Mouse (Mus musculus): ENCODE measurements around the gene Gm10447. TPM values are rescaled to one million over a fixed set of nuclear protein-coding genes. Genes with fewer than 3 reads are reported as not detected.

Gene Gm10447
- polyA plus RNA-seq, 1 experiment = not detected

DNA sequence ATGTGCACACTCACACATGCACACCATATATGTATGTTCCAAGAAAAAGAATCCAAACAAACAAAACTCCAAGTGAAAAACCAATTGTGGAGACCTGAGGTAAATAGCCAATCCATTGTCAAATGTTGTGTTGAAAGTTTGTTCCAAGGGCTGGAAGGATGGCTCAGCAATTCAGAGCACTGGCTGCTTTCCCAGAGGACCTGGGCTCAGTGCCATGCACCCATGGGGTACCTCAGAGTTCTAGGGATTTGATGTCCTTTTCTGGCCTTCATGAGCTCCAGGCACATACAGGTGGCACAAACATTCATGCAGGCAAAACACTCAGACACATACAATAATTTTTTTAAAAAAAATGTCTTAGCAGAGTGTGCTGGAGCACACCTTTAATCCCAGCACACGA is 8.4 kb downstream of the Gm10447 start:
- Histone ChIP-seq H3K4me3 (ENCODE audit: insufficient read depth, low read length) (no peak overlapping the region), H3K27ac (ENCODE audit: insufficient read depth, low read depth, low read length) (no peak overlapping the region)
- TF ChIP-seq CTCF (IDR thresholded peaks at IDR 0.05; ENCODE audit: low read depth, low read length) (no peak), POLR2A (IDR thresholded peaks at IDR 0.05; ENCODE audit: borderline replicate concordance, low read depth, low read length) (no peak)

DNA sequence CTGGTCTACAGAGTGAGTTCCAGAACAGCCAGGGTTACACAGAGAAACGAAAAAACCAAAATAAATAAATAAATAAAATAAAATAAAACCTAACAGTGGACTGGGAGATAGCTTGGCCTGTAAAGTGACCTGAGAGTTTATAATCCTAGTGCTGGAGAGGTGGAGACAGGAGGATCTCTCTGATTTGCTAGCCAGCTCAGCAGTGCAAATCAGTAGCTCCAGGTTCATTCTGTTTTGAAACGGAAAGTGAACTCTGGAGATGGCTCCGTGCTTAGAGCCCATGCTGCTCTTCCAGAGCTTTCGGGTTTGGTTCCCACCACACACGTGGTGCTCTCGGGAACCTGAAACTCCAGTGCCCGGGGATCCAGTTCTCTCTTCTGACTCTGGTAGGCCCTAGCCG is 8.9 kb downstream of the Gm10447 start:
- H3K27ac ChIP-seq (ENCODE audit: insufficient read depth, low read depth, low read length) = no peak overlapping the region

More for the DNA sequence above, 8.4 kb downstream of the Gm10447 start:
- H3K4me1 ChIP-seq (ENCODE audit: control insufficient read depth, insufficient read depth, low read length) = peaks cover 9% of the 10 kb centered on the region

DNA sequence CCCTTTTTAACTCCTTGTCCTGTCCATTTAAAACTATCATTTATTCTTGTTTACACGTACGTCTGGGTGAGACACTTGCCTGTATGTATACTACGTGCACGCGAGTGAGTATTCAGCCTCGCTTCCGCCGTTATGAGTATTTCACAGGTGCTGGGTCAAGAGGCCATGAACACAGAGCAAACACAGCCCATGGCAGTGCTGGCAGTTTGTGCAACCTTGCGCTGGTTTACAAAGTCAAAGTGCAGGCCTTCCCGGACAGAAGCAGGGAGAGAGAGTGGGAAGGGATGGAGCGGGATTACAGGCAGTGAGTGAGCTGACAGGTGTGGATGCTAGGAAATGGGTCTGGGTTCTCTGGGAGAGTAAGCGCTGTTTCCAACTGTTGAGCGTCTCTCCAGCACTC is 10.7 kb downstream of the Gm10447 start:
- TF ChIP-seq POLR2A (IDR thresholded peaks at IDR 0.05; ENCODE audit: borderline replicate concordance, low read depth, low read length) = no peak
- no peak for TF ChIP-seq CTCF (IDR thresholded peaks at IDR 0.05; ENCODE audit: low read depth, low read length)
- Histone ChIP-seq H3K4me3 (ENCODE audit: insufficient read depth, low read length) (no peak overlapping the region), H3K4me1 (ENCODE audit: control insufficient read depth, insufficient read depth, low read length) (peaks cover 9% of the 10 kb centered on the region), H3K27ac (ENCODE audit: insufficient read depth, low read depth, low read length) (no peak overlapping the region)

More for the DNA sequence above, 8.9 kb downstream of the Gm10447 start:
- TF ChIP-seq CTCF (IDR thresholded peaks at IDR 0.05; ENCODE audit: low read depth, low read length) (no peak), POLR2A (IDR thresholded peaks at IDR 0.05; ENCODE audit: borderline replicate concordance, low read depth, low read length) (no peak)
- H3K4me1 ChIP-seq (ENCODE audit: control insufficient read depth, insufficient read depth, low read length) = peaks cover 9% of the 10 kb centered on the region
- H3K4me3 ChIP-seq (ENCODE audit: insufficient read depth, low read length) = no peak overlapping the region

DNA sequence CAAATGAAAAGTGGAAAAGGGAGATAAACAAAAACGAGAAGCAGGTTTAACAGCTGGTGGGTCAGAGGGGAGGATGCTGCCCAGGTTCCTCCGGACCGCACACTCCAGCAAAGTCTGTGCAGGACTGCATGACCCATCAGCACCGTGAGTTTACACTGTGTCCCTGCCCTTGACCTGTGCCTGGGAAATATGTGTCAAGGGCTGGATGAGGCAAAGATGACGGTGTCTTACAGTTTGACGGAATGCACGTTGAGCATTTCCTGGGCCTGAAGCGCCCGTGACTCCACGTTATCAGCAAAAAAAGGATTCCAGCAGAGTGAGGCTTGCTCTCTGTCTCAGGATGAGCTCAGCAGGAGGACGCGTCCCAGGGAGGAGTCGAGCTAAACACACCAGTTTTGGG is 11.3 kb downstream of the Gm10447 start:
- no peak overlapping the region for H3K27ac ChIP-seq (ENCODE audit: insufficient read depth, low read depth, low read length)
- no peak overlapping the region for H3K4me3 ChIP-seq (ENCODE audit: insufficient read depth, low read length)
- TF ChIP-seq CTCF (IDR thresholded peaks at IDR 0.05; ENCODE audit: low read depth, low read length) (no peak), POLR2A (IDR thresholded peaks at IDR 0.05; ENCODE audit: borderline replicate concordance, low read depth, low read length) (no peak)

DNA sequence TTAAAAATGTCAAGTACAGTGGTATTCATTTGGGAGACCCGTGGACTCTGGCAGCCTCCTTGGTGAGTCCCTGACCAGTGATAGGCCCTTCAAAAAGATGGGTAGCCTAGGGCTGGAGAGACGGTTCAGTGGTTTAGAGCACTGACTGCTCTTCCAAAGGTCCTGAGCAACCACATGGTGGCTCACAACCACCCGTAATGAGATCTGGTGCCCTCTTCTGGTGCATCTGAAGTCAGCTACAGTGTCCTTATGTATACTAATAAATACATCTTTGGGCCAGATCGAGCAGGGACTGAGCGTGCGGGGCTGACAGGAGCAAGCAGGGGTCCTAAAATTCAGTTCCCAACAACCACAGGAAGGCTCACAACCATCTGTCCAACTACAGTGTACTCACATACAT is 13.0 kb downstream of the Gm10447 start:
- H3K4me3 ChIP-seq (ENCODE audit: insufficient read depth, low read length) = no peak overlapping the region
- TF ChIP-seq POLR2A (IDR thresholded peaks at IDR 0.05; ENCODE audit: borderline replicate concordance, low read depth, low read length) = no peak
- peak; percentile 73 for TF ChIP-seq CTCF (IDR thresholded peaks at IDR 0.05; ENCODE audit: low read depth, low read length)
- H3K4me1 ChIP-seq (ENCODE audit: control insufficient read depth, insufficient read depth, low read length) = no peaks in the 10 kb centered on the region
- H3K27ac ChIP-seq (ENCODE audit: insufficient read depth, low read depth, low read length) = no peak overlapping the region

More for the DNA sequence above, 11.3 kb downstream of the Gm10447 start:
- H3K4me1 ChIP-seq (ENCODE audit: control insufficient read depth, insufficient read depth, low read length) = peaks cover 9% of the 10 kb centered on the region

DNA sequence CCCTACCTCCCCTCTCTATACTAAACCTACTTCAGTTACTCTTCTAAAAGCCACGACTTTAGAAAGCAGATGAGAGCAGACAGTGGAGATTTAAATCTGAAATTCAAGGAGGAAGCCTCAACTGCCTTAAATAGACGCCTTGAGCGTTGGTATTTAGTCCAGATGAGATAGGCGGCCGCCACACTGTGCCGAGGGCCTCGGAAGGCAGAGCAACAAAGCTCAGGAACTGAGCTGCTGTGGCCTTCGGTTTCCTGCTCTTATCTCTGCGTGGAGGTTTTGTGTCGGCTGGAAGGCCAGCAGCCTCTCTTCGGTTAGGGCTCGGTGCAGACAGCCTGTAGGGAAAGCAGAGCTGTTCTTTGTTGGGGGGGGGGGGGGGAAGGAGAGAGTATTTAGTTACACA is 15.0 kb downstream of the Gm10447 start:
- H3K4me3 ChIP-seq (ENCODE audit: insufficient read depth, low read length) = no peak overlapping the region
- H3K4me1 ChIP-seq (ENCODE audit: control insufficient read depth, insufficient read depth, low read length) = no peaks in the 10 kb centered on the region
- TF ChIP-seq POLR2A (IDR thresholded peaks at IDR 0.05; ENCODE audit: borderline replicate concordance, low read depth, low read length) (no peak), CTCF (IDR thresholded peaks at IDR 0.05; ENCODE audit: low read depth, low read length) (no peak)
- no peak overlapping the region for H3K27ac ChIP-seq (ENCODE audit: insufficient read depth, low read depth, low read length)

DNA sequence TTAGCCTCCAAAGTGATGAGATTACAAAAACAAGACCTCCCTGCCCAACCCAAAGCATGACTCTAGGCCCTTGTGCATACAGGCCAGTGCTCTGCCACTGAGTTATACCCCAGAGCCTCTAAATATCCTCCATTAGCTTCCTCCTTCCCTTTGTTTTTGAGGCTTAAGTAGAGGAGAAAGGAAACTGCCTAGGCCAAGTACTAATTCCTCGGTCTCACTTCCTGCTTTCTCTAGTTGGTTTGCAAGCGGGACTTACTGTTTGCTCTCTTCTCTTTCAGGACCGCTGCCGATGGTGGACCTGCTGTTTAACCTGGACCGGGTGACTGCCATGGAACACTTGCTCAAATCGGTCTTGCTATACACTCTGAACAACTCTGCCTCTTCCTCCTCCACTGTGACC is 20.6 kb downstream of the Gm10447 start:
- peaks cover 17% of the 10 kb centered on the region for H3K4me1 ChIP-seq (ENCODE audit: control insufficient read depth, insufficient read depth, low read length)
- no peak for TF ChIP-seq POLR2A (IDR thresholded peaks at IDR 0.05; ENCODE audit: borderline replicate concordance, low read depth, low read length)
- no peak for TF ChIP-seq CTCF (IDR thresholded peaks at IDR 0.05; ENCODE audit: low read depth, low read length)
- no peak overlapping the region for H3K4me3 ChIP-seq (ENCODE audit: insufficient read depth, low read length)
- H3K27ac ChIP-seq (ENCODE audit: insufficient read depth, low read depth, low read length) = peak overlapping the region; percentile 58

DNA sequence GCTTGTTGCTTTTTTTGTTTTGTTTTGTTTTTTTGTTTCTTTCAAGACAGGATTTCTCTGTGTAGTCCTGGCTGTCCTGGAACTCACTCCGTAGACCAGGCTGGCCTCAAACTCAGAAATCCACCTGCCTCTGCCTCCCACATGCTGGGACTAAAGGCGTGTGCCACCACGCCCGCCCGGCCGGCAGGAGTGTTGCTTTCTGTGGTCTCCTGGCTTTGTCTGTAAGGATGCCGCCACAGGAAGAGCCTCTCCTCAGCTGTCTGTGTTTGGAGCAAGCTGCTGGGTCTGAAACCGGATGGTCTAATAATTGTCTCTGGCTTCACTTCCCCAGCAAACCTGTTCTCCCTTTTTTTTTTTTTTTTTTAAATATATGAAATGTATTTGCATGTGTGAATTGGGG is 21.4 kb downstream of the Gm10447 start:
- Histone ChIP-seq H3K4me1 (ENCODE audit: control insufficient read depth, insufficient read depth, low read length) (peaks cover 18% of the 10 kb centered on the region), H3K27ac (ENCODE audit: insufficient read depth, low read depth, low read length) (no peak overlapping the region), H3K4me3 (ENCODE audit: insufficient read depth, low read length) (no peak overlapping the region)
- TF ChIP-seq CTCF (IDR thresholded peaks at IDR 0.05; ENCODE audit: low read depth, low read length) = no peak
- no peak for TF ChIP-seq POLR2A (IDR thresholded peaks at IDR 0.05; ENCODE audit: borderline replicate concordance, low read depth, low read length)

DNA sequence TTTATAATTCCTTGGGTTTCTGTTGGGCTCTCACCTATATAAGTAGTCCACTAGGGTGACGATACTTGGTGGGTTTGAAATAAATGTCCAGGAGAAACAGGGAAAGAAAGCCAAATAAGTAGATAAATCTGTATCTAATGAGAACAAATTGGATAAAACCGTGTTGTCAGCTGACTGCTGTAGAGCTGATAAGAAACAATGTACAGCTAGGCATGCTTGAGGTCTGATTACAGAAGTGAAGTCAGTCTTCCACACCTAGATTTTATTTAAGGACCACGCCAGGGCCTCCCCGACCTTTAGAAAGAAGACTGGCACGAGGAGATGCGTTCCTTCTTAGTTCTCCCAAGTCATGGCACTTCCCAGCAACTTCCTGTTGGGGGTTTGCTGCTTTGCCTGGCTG is 23.9 kb downstream of the Gm10447 start:
- Histone ChIP-seq H3K4me1 (ENCODE audit: control insufficient read depth, insufficient read depth, low read length) (peaks cover 22% of the 10 kb centered on the region), H3K4me3 (ENCODE audit: insufficient read depth, low read length) (no peak overlapping the region), H3K27ac (ENCODE audit: insufficient read depth, low read depth, low read length) (no peak overlapping the region)
- TF ChIP-seq CTCF (IDR thresholded peaks at IDR 0.05; ENCODE audit: low read depth, low read length) (no peak), POLR2A (IDR thresholded peaks at IDR 0.05; ENCODE audit: borderline replicate concordance, low read depth, low read length) (no peak)

DNA sequence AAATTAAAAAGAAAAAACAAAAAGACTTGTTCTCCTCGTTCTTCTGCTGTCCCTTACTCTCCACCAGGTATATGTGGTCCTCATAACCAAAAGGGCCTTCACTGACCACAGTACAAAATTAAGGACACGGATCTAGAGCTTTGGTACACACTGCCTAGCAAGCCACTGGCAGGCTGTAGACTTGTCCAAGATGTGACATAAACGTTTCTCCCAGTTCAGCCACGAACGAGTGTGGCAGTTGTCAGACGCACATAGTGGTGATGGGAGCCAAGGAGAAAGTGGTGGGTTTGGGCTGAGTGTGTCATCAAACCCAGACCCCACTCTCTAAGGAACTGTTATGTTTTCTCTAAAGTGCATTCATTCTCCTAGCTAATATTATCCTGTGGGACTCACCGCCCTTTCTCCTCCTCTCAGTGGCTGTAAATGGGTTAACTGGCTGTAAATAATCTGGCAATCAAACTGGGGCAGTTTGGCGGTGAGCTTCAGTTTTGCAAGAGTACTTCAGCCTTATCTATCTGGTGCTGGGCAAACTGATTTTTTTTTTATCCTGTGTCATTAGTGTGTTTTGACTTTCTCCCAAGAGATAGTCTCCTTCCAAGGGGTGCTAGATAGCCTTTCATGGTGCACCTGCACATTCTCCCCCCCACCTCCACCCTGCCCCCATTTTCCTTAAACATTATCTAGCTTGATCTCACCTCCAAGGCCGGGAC is 25.4 kb downstream of the Gm10447 start:
- peaks cover 19% of the 10 kb centered on the region for H3K4me1 ChIP-seq (ENCODE audit: control insufficient read depth, insufficient read depth, low read length)
- peak overlapping the region; percentile 77 for H3K4me3 ChIP-seq (ENCODE audit: insufficient read depth, low read length)
- 0 out of 2 replicates have a peak overlapping the region, but pooled peaks have one; percentile 1 for H3K27ac ChIP-seq (ENCODE audit: insufficient read depth, low read depth, low read length)
- TF ChIP-seq POLR2A (IDR thresholded peaks at IDR 0.05; ENCODE audit: borderline replicate concordance, low read depth, low read length) (no peak), CTCF (IDR thresholded peaks at IDR 0.05; ENCODE audit: low read depth, low read length) (no peak)
